Mouse (Mus musculus) midbrain, embryonic 12.5 days (tissue): ENCODE data around the gene Tmed8. TPM values are rescaled to one million over a fixed set of nuclear protein-coding genes. Genes with fewer than 3 reads are reported as not detected.
"Not testable (repeated sequence)": the region's sequence is repeated elsewhere in the genome, so short reads cannot be mapped to it uniquely, and the experiment has no call there.

Experiments used
- ATAC-seq: fragments of 200-750 bp; cut with Nextera tagmentation; 2 replicates; pipeline ENCODE4 v1.8.0; 2017; ENCODE audit warnings: low read depth, moderate TSS enrichment, moderate library complexity; ENCODE audit not compliant: low FRiP score
- H3K27ac ChIP-seq: fragments of 300-500 bp; sonication (generic); replicated peaks from 2 replicates; pipeline ENCODE4 v1.5.1; 2016; ENCODE audit warnings: mild to moderate bottlenecking
- H3K27me3 ChIP-seq: fragments of 300-500 bp; sonication (generic); 2 replicates; pipeline ENCODE4 v1.6.1; 2016; ENCODE audit warnings: mild to moderate bottlenecking
- H3K36me3 ChIP-seq: fragments of 300-500 bp; sonication (generic); 2 replicates; pipeline ENCODE4 v1.6.1; 2016
- H3K4me1 ChIP-seq: fragments of 300-500 bp; sonication (generic); 2 replicates; pipeline ENCODE4 v1.6.1; 2016
- H3K4me2 ChIP-seq: fragments of 300-500 bp; sonication (generic); replicated peaks from 2 replicates; pipeline ENCODE4 v1.6.1; 2016; ENCODE audit warnings: mild to moderate bottlenecking, moderate library complexity
- H3K4me3 ChIP-seq: fragments of 300-500 bp; sonication (generic); 2 replicates; pipeline ENCODE4 v1.5.1; 2016; ENCODE audit warnings: mild to moderate bottlenecking
- H3K9ac ChIP-seq: fragments of 300-500 bp; sonication (generic); replicated peaks from 2 replicates; pipeline ENCODE4 v1.6.1; 2016; ENCODE audit warnings: mild to moderate bottlenecking, moderate library complexity
- H3K9me3 ChIP-seq: fragments of 300-500 bp; sonication (generic); 2 replicates; pipeline ENCODE4 v1.6.1; 2016; ENCODE audit warnings: mild to moderate bottlenecking
- WGBS: fragments of 180-500 bp; shearing (Covaris S2); methylation state at CpG from one replicate; pipeline ENCODE4 v1.1.7; 2016; 5-methylcytosine and 5-hydroxymethylcytosine counted together
- polyA plus RNA-seq: library from polyadenylated mRNA; unstranded; fragments of >200 nt; fragmentation: Nextera tagmentation; extraction: Ambion mirVana; gene quantifications from 2 replicates; pipeline ENCODE4 v1.2.1, GENCODE M21; 2016

The Tmed8 gene
- polyA plus RNA-seq = 5.6 and 6.0 TPM in 2 replicates

GRCm38 (mm10) chr12:87199973-87200586 is at the start of gene Tmed8:
Gene Tmed8, minus strand, starts transcription at chr12:87200454.
- peak within 1 kb of the TSS; percentile 89 for H3K4me2 ChIP-seq
- peak; percentile 96 for ATAC-seq

GRCm38 (mm10) chr12:87238632-87239031 is 38.4 kb upstream of the Tmed8 start, which contains the start of gene Noxred1:
Gene Noxred1, minus strand, starts transcription at chr12:87238732.
- no peak within 1 kb of the TSS for H3K27ac ChIP-seq
- no peak within 1 kb of the TSS for H3K9ac ChIP-seq
- no peak within 1 kb of the TSS for H3K4me2 ChIP-seq
- no peaks in the 10 kb centered on the region for H3K9me3 ChIP-seq
- no peak within 1 kb of the TSS for H3K4me3 ChIP-seq
- no peaks in the 10 kb centered on the region for H3K4me1 ChIP-seq
- no peak for ATAC-seq
- H3K36me3 ChIP-seq = peaks cover 49% of the 10 kb centered on the region
- H3K27me3 ChIP-seq = no peaks in the 10 kb centered on the region
- WGBS = 100% methylated on average over 1 of the region's 1 CpGs

More at GRCm38 (mm10) chr12:87199973-87200586, at the start of gene Tmed8:
- under 1% methylated on average over 44 of the region's 70 CpGs for WGBS
- H3K9me3 ChIP-seq = no peaks in the 10 kb centered on the region
- no peaks in the 10 kb centered on the region for H3K36me3 ChIP-seq
- peak within 1 kb of the TSS; percentile 92 for H3K27ac ChIP-seq
- no peaks in the 10 kb centered on the region; the same call in 1 of the 2 replicates for H3K27me3 ChIP-seq
- peak within 1 kb of the TSS; percentile 87 for H3K9ac ChIP-seq
- peaks cover 6% of the 10 kb centered on the region for H3K4me1 ChIP-seq
- peak within 1 kb of the TSS; percentile 89 for H3K4me3 ChIP-seq

GRCm38 (mm10) chr12:87236882-87237483 is 36.7 kb upstream of the Tmed8 start:
- no peaks in the 10 kb centered on the region for H3K4me1 ChIP-seq
- 88% methylated on average over 5 of the region's 5 CpGs for WGBS
- H3K27me3 ChIP-seq = no peaks in the 10 kb centered on the region
- no peak overlapping the region for H3K27ac ChIP-seq
- no peak for ATAC-seq
- no peaks in the 10 kb centered on the region for H3K9me3 ChIP-seq
- no peak overlapping the region for H3K9ac ChIP-seq
- H3K4me3 ChIP-seq = no peak overlapping the region
- peaks cover 40% of the 10 kb centered on the region for H3K36me3 ChIP-seq
- no peak overlapping the region for H3K4me2 ChIP-seq

GRCm38 (mm10) chr12:87230379-87230895 is 30.2 kb upstream of the Tmed8 start:
- Histone ChIP-seq H3K4me1 (no peaks in the 10 kb centered on the region), H3K9me3 (no peaks in the 10 kb centered on the region), H3K4me2 (no peak overlapping the region), H3K9ac (no peak overlapping the region; the same call in 1 of the 2 replicates), H3K4me3 (no peak overlapping the region), H3K27me3 (no peaks in the 10 kb centered on the region), H3K36me3 (0 out of 2 replicates have a peak, but pooled peaks cover 3% of the 10 kb centered on the region), H3K27ac (no peak overlapping the region)
- no peak for ATAC-seq

GRCm38 (mm10) chr12:87229633-87230032 is 29.4 kb upstream of the Tmed8 start:
- H3K9ac ChIP-seq = no peak overlapping the region
- no peak overlapping the region for H3K4me3 ChIP-seq
- no peak overlapping the region for H3K27ac ChIP-seq
- 94% methylated on average over 2 of the region's 2 CpGs for WGBS
- no peak for ATAC-seq
- H3K36me3 ChIP-seq = 0 out of 2 replicates have a peak, but pooled peaks cover 3% of the 10 kb centered on the region
- no peak overlapping the region for H3K4me2 ChIP-seq
- H3K4me1 ChIP-seq = no peaks in the 10 kb centered on the region
- H3K9me3 ChIP-seq = no peaks in the 10 kb centered on the region
- H3K27me3 ChIP-seq = no peaks in the 10 kb centered on the region

- no peak overlapping the region for H3K9ac ChIP-seq
- H3K9me3 ChIP-seq = no peaks in the 10 kb centered on the region
- no peaks in the 10 kb centered on the region for H3K27me3 ChIP-seq
- H3K4me3 ChIP-seq = no peak overlapping the region
- no peak overlapping the region for H3K27ac ChIP-seq
- H3K36me3 ChIP-seq = 0 out of 2 replicates have a peak, but pooled peaks cover 3% of the 10 kb centered on the region
- H3K4me1 ChIP-seq = no peaks in the 10 kb centered on the region
- WGBS = 80% methylated on average over 7 of the region's 7 CpGs
- H3K4me2 ChIP-seq = no peak overlapping the region
- no peak for ATAC-seq
Measured at GRCm38 (mm10) chr12:87226801-87227200, 26.5 kb upstream of the Tmed8 start.

GRCm38 (mm10) chr12:87224950-87225349 is 24.7 kb upstream of the Tmed8 start:
- no peaks in the 10 kb centered on the region for H3K27me3 ChIP-seq
- no peak overlapping the region for H3K9ac ChIP-seq
- no peak for ATAC-seq
- 0 out of 2 replicates have a peak, but pooled peaks cover 3% of the 10 kb centered on the region for H3K36me3 ChIP-seq
- no peak overlapping the region for H3K27ac ChIP-seq
- 67% methylated on average over 10 of the region's 10 CpGs for WGBS
- no peaks in the 10 kb centered on the region for H3K9me3 ChIP-seq
- no peak overlapping the region for H3K4me2 ChIP-seq
- H3K4me1 ChIP-seq = no peaks in the 10 kb centered on the region
- H3K4me3 ChIP-seq = no peak overlapping the region

- H3K4me1 ChIP-seq = no peaks in the 10 kb centered on the region
- no peak overlapping the region for H3K27ac ChIP-seq
- WGBS = 74% methylated on average over 7 of the region's 7 CpGs
- no peak overlapping the region for H3K4me2 ChIP-seq
- no peaks in the 10 kb centered on the region for H3K9me3 ChIP-seq
- no peaks in the 10 kb centered on the region for H3K36me3 ChIP-seq
- no peak overlapping the region for H3K4me3 ChIP-seq
- no peak for ATAC-seq
- H3K27me3 ChIP-seq = no peaks in the 10 kb centered on the region
- H3K9ac ChIP-seq = no peak overlapping the region
Measured at GRCm38 (mm10) chr12:87219362-87219761, 19.1 kb upstream of the Tmed8 start.

- no peak for ATAC-seq
- H3K27me3 ChIP-seq = no peaks in the 10 kb centered on the region
- H3K9me3 ChIP-seq = no peaks in the 10 kb centered on the region
- H3K9ac ChIP-seq = no peak overlapping the region
- H3K27ac ChIP-seq = no peak overlapping the region
- H3K4me1 ChIP-seq = no peaks in the 10 kb centered on the region
- no peaks in the 10 kb centered on the region for H3K36me3 ChIP-seq
- no peak overlapping the region for H3K4me3 ChIP-seq
- H3K4me2 ChIP-seq = no peak overlapping the region
Measured at GRCm38 (mm10) chr12:87217596-87217995, 17.3 kb upstream of the Tmed8 start.

- H3K27ac ChIP-seq = no peak overlapping the region
- H3K9me3 ChIP-seq = no peaks in the 10 kb centered on the region
- H3K9ac ChIP-seq = no peak overlapping the region
- no peak for ATAC-seq
- H3K36me3 ChIP-seq = no peaks in the 10 kb centered on the region
- WGBS = 75% methylated on average over 2 of the region's 2 CpGs
- no peaks in the 10 kb centered on the region for H3K27me3 ChIP-seq
- H3K4me2 ChIP-seq = no peak overlapping the region
- no peak overlapping the region for H3K4me3 ChIP-seq
- no peaks in the 10 kb centered on the region for H3K4me1 ChIP-seq
Measured at GRCm38 (mm10) chr12:87216053-87216452, 15.8 kb upstream of the Tmed8 start.

- ATAC-seq = no peak
- Histone ChIP-seq H3K27me3 (no peaks in the 10 kb centered on the region), H3K4me2 (no peak overlapping the region), H3K27ac (no peak overlapping the region), H3K36me3 (no peaks in the 10 kb centered on the region), H3K9ac (no peak overlapping the region), H3K9me3 (no peaks in the 10 kb centered on the region), H3K4me3 (no peak overlapping the region), H3K4me1 (no peaks in the 10 kb centered on the region)
- WGBS = 72% methylated on average over 2 of the region's 2 CpGs
Measured at GRCm38 (mm10) chr12:87212844-87213606, 12.8 kb upstream of the Tmed8 start.

GRCm38 (mm10) chr12:87205789-87206188 is 5.5 kb upstream of the Tmed8 start:
- not testable (repeated sequence) for H3K9me3 ChIP-seq, H3K36me3 ChIP-seq, H3K27me3 ChIP-seq, H3K4me2 ChIP-seq, H3K27ac ChIP-seq, H3K4me1 ChIP-seq, H3K4me3 ChIP-seq, ATAC-seq, H3K9ac ChIP-seq
- WGBS = 93% methylated on average over 5 of the region's 5 CpGs
